Mouse (Mus musculus): Measurements from ENCODE around the gene Rab11fip4.

Gene Rab11fip4

DNA sequence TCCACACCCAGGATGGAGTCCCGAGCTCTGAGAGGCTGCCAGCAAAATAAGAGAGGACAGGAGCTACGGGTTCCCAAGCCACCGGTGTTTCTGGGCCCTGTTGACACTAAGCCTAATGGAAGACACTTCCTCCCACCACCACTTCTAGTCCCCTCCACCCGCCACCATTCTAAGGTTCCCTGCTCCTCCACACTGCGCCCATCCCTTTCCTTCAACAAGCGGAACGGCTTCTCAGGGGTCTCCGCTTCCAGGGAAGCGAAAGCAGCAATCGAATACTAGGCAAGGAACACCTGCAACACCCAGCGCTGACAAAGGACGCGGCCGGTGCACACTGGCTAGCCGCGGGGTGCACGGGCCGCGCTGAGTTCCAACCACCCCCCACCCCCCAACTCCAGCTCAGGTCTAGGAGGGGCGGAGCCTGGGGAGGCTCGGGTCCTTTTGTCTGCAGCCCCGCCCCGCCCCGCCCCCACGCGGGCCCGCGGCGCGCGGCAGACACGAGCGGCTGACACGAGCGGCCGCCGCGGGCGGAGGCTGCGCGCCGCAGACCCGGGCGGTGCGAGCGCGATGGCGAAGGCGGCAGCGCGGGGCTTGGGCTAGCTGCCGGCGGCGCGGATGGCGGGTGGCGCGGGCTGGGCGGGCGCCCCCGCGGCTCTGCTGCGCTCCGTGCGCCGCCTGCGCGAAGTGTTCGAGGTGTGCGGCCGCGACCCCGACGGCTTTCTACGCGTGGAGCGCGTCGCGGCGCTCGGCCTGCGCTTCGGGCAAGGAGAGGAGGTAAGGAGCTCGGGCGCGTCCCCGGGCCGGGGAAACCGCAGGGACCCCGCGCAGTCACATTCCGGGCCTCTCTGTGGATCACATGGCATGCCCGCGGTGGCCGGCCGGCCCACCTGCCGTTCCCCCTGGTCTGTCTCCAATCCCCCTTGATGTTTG lies at the start of gene Rab11fip4:
Gene Rab11fip4, plus strand, starts transcription at position 549 of the 927 bp plus-strand sequence.
- peak; percentile 40; the same call in 1 of the 2 replicates for ATAC-seq (ENCODE audit: insufficient number of reproducible peaks, low FRiP score, low TSS enrichment)

DNA sequence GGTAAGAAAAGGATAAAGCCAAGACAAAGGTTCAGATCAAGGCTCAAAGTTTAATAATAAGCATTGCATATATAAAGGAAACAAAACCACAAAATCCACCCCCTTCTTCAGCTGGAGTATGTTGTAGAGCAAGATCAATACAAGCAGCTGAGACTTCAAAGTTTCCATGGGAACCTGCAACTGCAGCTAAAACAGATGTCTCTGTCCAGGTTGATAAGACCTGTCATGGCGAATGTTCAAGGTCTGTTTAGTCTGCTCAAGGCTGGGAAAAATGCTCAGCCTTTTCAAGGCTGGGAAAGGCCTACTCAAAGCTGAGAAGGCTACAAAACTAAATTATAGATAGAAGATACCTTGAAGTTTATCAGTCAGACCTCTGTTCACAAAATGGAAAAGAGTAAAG lies 38.4 kb upstream of the Rab11fip4 start:
- ATAC-seq (ENCODE audit: insufficient number of reproducible peaks, low FRiP score, low TSS enrichment) = no peak

DNA sequence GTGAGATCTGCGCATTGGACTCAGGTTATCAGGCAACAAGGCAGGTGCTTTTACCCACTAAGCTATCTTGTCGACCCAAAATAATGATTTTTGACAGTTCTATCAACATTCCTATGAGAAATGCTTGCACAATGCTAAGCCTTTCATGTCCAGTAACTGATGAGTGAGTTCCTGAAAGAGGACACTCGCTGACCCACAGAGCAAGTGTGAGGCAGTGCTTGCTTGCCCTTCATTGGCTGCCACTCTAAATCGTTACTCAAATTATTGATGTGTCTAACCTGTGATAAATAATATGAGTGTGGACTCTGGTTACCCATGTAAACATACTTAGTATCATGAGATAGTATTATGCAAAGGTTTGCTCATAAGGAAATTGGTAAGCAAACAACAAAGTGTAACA lies 30.5 kb upstream of the Rab11fip4 start:
- ATAC-seq (ENCODE audit: insufficient number of reproducible peaks, low FRiP score, low TSS enrichment) = no peak

DNA sequence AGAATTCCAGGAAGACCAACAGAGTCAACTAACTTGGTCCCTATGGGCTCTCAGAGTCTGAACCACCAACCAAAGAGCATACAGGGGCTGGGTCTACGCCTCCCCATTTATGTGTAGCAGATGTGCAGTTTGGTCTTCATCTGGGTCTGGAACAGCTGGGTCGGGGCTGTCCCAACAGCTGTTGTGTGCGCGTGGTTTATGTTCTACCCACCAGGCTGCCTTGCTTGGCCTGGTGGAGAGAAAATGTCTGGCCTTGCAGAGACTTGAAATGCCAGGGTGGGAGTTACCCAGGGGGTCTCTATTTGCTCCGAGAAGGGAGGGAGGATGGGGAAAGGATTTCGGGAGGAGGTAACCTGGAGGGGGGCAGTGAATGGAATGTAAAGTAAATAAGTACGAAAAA lies 27.5 kb upstream of the Rab11fip4 start:
- ATAC-seq (ENCODE audit: insufficient number of reproducible peaks, low FRiP score, low TSS enrichment) = no peak

DNA sequence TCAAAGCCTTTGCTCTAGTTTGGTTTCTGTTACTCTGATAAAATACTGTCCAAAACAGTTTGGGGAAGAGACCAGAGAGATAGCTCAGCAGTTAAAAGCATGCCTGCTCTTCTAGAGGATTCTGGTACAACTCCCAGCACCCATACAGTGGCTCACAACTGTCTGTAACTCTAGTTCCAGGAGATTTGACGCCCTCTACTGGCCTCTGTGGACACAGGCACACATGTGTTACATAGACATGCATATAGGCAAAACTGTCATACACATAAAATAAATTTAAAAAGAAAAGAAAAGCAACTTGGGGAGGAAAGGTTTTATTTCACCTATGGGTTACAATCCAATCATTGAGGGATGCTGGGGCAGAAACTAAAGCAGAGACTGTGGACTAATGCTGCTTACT lies 24.1 kb upstream of the Rab11fip4 start:
- ATAC-seq (ENCODE audit: insufficient number of reproducible peaks, low FRiP score, low TSS enrichment) = no peak

DNA sequence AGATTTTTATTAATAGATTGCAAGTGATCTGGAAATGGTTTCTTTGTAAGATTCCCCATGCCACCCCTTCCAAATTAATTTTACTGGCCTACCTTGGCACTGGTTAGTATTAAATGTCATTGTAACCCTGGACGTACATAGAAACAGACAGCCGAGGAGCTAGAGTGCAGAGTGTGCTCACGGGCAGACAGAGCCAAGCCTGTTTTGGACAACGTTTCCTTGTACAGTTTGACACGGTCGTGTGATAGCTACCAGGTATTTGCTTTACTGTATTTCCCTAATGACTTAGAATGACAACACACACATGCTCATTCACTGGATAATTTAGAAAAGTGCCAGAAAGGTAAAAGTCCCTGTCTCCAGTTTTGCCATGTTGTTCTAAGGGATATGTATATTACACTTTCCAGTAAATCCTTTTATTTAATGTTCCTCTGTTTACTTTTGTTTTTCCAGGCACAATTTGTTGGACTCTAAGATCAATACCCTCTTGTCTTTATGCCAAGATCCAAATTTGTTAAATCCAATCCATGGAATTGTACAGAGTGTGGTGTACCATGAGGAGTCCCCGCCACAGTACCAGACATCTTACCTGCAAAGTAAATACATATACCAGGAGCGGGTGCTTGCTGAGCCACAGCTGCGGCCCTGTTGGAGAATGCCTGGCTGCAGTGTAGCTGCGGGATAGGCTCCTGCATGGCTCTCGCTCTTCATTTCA lies 22.7 kb upstream of the Rab11fip4 start:
- ATAC-seq (ENCODE audit: insufficient number of reproducible peaks, low FRiP score, low TSS enrichment) = no peak

DNA sequence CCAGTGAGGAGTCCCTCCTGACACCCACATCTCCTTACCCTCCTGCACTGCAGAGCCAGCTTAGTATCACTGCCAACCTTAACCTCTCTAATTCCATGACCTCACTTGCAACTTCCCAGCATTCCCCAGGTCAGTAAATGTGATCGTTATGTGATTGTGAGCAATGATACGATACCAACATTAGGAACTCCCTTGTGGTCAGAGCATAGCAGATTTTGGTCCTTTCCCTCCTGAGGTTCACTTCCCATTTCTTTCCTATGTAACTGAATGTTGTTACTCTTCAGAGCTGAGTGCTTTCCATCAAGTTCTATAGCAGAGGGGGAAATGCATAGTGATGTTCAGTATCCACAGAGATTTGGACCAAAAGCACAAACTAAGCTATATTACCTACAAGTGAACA lies 20.7 kb upstream of the Rab11fip4 start:
- ATAC-seq (ENCODE audit: insufficient number of reproducible peaks, low FRiP score, low TSS enrichment) = no peak

DNA sequence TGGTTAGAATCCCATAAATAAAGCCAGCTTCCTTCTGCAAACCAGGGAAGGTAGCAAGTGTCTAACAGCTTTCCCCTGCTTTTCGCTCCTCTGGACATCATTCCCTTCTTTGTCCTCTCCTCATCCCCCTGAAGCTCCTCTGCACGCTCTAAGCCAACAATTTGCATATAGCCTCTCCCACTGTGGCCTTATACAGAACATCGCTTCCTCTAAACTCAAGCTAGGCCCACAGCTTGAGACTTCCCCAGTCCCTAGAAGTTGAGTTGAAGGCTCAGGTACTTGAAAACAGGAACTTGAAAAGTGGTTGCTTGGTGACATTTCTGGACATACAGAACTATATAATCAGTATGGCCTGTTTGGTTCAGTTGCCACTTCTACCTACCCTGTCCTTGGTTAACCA lies 17.2 kb upstream of the Rab11fip4 start:
- no peak for ATAC-seq (ENCODE audit: insufficient number of reproducible peaks, low FRiP score, low TSS enrichment)

DNA sequence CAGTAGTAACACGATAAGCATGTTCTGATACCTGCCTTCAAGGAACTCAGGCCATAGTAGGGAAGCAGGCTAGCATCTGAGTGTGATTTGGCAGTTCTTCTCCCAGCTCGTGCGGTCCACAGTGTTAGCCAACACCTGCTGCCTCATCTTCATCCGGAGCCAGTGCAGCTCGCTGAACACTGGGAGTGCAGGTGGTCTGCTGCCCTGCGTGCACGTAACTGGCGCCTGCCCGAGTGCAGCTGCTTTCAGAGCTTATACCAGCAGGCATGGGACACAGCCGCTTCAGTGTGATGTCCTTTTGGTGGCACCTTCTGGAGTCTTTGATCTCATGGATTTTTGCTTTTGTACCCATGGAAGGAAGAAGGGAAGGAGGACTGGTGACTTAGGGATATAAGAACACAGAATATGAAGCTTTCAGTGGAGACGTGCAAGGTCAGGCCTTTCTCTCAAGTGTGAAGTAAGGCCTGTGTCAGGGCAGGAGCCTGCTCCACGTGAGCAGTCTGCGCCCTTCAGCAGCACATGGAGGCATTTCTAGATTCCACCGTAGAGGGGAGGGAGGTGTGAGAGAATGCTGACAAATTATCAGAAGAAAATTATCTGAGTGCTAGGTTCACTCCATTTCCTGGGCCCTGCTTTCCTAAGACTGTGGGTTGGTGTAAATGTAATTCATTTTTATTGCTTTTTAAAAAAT lies 15.5 kb upstream of the Rab11fip4 start:
- ATAC-seq (ENCODE audit: insufficient number of reproducible peaks, low FRiP score, low TSS enrichment) = no peak

DNA sequence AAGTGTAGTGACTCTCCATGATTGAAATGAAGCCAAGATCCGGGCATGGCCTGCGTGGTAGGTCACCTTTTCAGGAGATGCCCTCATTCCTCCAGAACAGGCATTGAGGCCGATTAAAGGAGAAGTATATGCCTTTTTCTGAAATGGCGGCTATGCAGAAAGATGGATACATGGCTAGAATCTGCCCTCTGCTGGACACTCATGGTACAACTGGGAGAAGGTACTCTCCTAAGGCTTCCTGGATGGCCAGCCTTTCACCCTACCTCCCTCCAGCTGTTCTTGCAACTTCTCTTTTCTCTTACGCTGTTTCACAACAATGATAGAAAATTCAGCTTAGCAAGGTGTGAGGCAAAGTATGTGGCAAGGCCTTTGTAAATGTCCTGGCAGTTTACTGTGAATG lies 13.3 kb upstream of the Rab11fip4 start:
- no peak for ATAC-seq (ENCODE audit: insufficient number of reproducible peaks, low FRiP score, low TSS enrichment)

DNA sequence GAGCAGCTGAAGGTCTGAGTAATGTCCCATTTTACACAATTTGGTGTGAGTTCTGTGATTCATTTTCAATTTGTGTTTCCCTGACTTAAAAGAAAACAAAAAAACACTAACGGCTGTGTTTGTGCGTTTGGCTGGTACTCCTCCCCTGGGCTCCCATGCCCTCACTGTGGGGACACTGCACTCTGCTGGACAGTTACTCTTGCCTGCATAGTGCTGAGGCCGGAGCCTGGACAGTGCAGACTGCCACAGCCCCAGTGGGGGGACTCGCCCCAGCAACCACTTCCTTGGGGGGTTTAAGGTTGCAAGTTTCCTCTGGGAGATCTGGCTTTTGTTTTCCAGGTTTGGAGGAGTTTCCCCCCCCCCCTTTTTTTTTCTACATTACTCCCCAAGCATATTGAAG lies 10.4 kb upstream of the Rab11fip4 start:
- ATAC-seq (ENCODE audit: insufficient number of reproducible peaks, low FRiP score, low TSS enrichment) = no peak

DNA sequence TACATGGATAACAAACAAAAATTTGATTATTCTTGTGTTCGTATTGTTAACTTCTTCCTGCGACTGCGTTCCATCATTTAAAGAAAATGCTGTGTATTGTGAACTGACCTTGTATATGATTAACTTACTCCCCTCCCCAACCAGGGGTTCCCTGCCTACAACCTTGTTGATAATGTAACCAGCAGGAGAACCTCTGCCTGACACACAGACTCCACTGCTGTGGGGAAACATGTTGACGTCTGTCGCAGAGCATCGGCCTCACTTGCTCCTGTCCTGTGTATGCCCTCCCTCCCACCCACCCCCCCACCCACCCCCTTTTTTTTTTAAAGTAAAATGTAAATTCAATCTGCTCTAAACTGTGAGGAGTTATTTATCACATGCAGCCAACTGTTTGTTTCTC lies 9.8 kb upstream of the Rab11fip4 start:
- ATAC-seq (ENCODE audit: insufficient number of reproducible peaks, low FRiP score, low TSS enrichment) = no peak

DNA sequence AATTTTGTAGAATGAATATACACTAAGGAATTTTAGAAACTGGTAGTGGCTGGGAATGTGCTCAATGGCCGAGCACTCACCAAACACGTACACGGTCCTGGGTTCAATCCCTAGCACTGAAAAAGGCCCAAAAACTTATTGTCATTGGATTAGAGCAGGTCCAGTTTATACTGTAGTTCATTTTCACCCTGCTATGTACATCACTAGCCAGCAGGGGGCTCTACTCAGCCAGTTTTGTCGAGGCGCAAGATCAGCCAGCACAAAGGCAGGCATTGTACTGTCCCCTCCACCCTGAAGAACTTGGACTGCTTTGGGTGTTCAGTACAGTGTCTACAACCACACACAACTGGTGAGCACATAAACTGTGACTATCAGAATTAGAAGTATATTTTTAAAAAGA lies 6.8 kb upstream of the Rab11fip4 start:
- ATAC-seq (ENCODE audit: insufficient number of reproducible peaks, low FRiP score, low TSS enrichment) = 0 out of 2 replicates have a peak, but pooled peaks have one; percentile 49

DNA sequence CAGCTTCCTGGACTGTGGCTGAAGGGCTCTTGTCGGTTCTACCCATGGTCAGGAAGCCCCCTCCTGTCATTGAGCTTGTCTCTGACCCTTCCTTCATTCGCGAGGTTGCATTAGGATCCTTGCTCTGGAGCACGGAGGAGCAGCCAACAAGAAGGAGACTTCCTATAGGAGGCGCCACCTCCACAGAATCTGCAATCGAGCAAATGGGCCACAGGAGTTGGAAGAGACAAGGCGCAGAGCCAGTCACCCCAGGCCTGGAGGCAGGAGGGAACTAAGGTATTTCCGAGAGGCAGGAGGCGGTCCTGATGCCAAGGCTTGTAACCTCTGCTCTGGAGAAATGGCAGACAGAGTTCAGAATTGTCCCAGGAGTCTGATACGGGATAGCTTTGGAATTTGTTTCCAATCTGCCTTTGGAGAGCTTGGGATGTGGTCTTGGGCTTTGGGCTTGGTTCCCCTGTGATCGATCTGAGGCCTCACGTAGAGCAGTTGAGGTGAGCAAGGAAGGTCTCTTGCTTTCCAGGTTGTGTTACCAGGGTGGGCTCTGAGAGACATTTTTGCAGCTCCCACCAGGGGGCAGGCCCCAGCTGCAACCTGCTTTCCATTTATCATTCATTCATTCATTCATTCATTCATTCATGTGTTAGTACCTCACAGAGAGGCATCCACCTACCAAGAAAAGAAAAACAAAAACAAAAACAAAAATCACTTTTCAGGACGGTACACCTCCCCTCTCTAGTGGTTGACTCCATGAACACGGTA lies 1.5 kb upstream of the Rab11fip4 start:
- ATAC-seq (ENCODE audit: insufficient number of reproducible peaks, low FRiP score, low TSS enrichment) = no peak

DNA sequence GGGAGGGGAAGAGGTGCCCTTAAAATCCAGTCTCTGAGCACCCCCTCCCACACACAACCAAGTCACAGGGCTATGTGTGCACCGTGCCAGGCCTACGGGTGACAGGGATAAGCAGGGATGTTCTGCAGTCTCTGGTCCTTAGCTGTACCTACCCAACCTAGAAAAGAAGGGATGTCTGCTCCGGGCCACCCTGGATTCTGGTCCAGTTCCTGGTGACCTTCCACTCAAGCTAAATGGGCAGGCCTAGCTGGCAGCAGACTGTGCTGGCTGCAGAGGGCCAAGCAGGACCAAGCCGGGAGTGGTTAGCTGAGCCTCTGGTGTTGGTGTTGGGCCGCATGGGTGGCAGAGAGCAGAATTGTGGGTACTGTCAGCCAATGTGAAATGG lies 571 bp downstream of the Rab11fip4 start:
- ATAC-seq (ENCODE audit: insufficient number of reproducible peaks, low FRiP score, low TSS enrichment) = peak; percentile 66

DNA sequence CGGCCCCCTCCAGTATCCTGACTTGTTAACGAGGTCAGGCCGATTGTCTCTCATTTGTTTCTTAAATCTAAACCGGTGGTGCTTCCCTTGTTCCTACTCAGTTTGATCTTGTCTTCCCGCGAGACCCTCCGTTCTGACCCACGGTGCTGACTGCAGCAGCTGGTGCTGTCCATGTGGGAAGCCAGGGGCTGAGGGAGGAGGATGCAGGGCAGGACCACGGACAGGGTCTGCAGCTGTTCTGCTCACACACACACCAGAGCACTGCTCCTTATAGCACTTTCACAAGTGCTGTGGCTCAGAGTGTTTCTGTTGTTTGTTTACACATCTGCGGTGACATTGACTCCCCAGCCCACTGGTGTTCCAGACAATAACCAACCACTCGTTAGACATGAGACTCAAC lies 2.5 kb downstream of the Rab11fip4 start:
- ATAC-seq (ENCODE audit: insufficient number of reproducible peaks, low FRiP score, low TSS enrichment) = no peak

DNA sequence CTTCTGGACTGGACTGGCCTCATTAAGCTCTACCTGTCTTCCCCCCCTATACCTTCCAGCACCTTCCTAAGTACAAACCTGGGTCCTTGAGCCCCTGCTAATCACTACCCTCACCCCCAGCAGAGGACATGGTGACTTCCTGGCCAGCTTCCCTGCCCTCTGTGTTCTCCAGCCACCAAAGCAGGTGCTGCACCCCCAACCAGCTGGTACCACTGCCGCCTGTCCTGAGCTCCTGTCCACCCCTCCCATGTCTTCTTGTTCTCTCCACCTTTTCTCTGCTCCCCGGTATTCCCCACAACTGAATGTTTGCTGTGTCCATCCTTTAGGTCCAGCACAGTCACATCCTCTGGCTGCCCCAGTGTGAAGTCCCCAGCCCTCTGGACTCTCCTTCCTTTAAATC lies 19.4 kb downstream of the Rab11fip4 start:
- no peak for ATAC-seq (ENCODE audit: insufficient number of reproducible peaks, low FRiP score, low TSS enrichment)

DNA sequence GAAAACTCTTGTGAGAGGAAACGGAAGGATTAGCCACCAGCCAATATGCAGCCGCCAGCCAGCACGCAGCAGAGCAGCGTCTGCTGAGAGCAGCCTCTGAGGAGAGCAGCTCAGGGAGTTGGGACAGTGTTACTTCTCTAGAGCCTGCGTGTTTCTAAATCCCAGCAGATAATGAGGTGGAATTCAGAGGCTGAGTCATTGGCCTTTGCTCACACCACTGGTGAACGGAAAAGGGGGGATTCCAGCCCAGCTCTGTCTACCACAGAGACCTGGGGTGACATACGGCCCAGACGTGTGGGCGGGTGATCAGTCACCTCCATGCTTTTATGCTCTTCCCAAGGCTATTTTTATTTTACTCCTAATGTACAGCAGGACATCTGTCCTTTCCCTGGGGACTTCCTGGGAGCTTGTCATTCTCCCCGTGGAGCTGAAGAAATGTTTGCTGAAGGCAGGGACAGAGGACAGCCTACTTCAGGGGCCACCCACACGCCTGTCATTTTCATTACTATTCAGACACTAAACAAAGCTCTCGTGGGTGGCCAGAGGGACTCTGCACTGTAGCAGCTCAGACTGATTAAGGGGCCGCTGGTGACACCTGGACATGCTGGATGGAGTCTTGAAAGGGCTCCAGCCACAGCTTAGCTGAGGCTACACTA lies 20.1 kb downstream of the Rab11fip4 start:
- no peak for ATAC-seq (ENCODE audit: insufficient number of reproducible peaks, low FRiP score, low TSS enrichment)

DNA sequence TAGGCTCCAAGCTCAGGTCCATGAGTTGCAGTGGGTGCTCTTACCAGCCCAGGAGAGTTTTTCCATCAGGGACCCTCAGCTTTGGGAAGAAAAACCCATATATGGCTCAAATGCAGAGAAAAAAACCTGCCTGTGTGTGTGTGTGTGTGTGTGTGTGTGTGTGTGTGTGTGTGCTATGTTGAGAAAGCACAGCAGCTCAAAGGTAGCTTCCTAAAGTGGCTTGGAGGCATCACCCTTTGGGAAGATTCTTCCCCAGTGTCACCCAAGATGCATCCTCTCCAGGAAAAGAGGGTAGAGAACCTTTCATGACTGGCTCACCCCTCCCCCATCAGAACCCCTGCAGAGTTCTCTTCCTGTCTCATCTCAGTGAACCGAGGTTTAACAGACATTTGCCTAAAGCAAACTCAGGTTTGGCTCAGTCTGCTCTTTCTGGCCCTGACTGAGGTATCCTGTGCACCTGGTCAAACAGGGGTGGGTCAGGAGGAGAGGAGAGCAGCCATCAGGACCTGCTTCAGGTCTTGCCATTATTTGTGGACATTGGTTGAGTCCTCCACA lies 21.1 kb downstream of the Rab11fip4 start:
- no peak for ATAC-seq (ENCODE audit: insufficient number of reproducible peaks, low FRiP score, low TSS enrichment)

DNA sequence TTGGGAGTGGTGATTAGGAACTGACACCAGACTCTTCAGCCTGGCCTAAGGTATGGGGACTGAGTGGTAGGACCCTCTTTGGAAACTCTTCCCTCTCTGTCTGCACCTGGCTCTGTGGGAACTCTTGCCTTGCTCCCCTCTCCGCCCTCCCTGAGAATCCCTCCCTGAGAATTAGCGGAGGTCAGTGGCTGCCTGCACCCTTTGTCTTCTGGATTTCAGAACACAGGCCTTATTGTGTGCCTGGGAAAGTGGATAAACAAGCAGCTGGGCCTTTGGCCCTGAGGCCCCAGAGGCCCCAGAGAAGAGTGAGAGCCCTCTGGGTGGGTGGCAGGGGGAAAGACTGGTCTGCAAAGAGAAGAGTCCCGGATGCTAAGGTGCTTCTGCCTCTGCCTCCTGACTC lies 22.1 kb downstream of the Rab11fip4 start:
- ATAC-seq (ENCODE audit: insufficient number of reproducible peaks, low FRiP score, low TSS enrichment) = no peak
